Mouse (Mus musculus) layer of hippocampus, postnatal 10 days (tissue): ENCODE results near the gene Lgr6. TPM values are rescaled to one million over a fixed set of nuclear protein-coding genes. Genes with fewer than 3 reads are reported as not detected.

Experiments
- DNase-seq, 2 experiments: peaks; one replicate each; pipeline ENCODE4 v3.0.0; 2021; ENCODE audit warnings: low spot score in 2 of 2
- total RNA-seq, 2 experiments: library from RNA; stranded (reverse); gene quantifications; 2 replicates each; pipeline ENCODE4 v1.2.3; 2021

Lgr6 gene
- total RNA-seq, 2 experiments from 2014 or later: 1.4 to 1.8 TPM

DNA sequence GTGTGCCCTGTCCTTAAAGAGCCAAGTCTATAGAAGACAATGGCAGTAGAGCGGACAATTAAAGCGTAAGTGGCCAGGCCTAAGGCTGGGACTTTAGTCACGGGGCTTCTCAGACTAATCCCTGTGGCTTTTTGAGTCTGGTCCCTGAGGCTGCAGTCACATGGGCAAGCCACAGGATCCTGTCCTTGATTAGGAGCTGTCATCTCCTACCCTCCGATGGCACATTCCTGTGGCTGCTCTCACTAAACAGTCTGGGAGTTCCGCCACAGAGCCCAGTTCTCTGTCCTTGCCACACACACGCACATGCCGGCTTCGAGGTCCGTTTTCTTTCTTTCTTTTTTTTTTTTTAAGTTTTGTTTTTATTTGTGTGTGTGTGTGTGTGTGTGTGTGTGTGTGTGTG lies 21.6 kb downstream of the Lgr6 start:
- DNase-seq: no peak

GRCm38 (mm10) chr1:135082267-135082666 lies 22.8 kb downstream of the Lgr6 start:
- DNase-seq: no peak

- no peak for DNase-seq
Measured at GRCm38 (mm10) chr1:135079021-135079420, 26.1 kb downstream of the Lgr6 start.

DNA sequence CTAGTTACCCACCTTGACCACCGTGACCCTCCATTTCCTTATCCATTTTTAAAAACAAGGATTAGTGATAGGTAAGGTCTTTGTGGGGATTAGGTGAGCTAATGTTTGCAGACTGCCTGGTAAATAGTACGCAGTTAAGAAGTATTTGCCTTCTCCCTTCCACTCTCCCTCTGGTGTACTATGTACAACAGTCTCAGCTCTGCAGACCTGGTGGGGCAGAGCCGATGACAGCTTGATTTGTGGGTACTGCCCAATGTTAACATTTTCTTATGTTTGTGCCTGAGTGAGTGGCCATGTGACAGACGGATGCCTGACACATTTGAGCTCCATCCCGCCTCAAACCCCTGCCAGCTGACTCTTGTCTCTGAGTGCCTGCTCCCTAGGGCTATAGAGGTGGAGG lies 28.6 kb downstream of the Lgr6 start:
- DNase-seq: no peak

GRCm38 (mm10) chr1:135075270-135075669 lies 29.8 kb downstream of the Lgr6 start:
- no peak for DNase-seq

DNA sequence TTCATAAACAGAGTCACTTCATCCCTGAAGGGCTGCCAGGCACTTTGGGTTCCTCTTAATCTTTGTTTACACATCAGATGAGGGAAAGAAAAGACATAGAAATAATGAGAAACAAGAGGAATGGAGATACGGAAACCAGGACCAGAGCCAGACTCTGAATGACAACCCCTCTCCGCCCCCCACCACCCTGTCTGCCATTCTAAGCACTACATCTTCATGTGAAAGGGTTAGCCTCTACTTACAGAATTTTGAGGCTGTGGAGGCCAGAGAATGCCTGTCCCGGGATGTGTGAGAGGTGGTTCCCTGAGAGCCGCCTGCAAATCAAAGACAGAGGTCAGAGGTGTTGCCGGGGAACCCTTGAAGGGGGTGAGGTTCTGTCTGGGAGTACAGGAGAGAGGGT lies 32.4 kb downstream of the Lgr6 start:
- no peak for DNase-seq

DNA sequence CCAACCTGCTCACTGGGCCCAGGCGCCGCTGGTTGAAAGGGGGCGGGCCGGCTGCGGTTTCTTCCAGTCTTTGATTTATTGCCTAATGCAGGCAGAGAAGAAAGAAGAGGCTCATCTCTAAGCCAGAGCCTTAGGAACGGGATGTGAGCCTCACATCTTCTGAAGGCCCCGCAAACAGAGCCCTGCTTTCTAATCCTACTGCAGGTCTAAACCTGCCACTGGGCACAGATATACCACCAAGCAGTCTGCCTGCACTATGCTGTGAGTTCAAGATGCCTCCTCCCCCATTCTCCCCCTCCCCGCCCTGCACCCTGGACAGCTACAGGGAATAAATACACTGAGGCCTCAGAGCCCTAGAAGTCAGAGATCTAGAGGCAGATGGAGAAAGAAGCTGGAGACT lies 35.2 kb downstream of the Lgr6 start:
- no peak for DNase-seq

DNA sequence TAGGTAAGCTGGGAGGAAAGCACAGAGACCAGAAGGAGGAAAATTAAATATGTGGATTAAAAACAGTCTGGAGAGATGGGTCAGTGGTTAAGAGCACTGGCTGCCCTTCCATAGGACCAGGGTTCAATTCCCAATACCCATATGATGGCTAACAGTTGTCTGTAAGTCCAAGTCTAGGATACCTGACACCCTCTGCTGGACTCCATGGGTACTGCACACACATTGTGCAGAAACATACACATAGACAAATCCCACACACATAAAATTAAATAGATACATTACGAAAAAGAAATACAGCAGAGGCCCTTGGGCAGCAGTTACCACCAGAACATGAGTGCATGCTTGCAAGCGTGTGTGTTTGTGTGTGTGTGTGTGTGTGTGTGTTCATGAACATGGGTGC lies 40.6 kb downstream of the Lgr6 start:
- no peak for DNase-seq

GRCm38 (mm10) chr1:135062936-135063335 lies 42.1 kb downstream of the Lgr6 start:
- no peak for DNase-seq

DNA sequence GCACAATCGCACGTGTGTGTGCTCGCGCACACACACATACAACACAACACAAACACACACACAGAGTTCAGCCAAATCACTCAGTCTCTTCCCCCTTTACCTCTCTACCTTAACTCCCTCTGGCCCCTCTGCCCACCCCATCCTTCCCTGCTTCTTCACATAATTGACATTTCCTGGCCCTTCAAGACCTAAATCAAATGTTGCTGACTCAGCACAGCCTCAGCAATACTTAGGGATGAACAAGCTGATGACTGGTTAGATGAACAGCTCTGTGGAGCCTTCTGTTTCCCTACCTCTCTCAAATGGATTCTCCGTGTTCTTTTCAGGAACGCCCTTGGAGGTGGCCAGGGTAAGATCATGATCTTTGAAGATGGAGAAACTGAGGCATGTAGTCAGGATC lies 43.8 kb downstream of the Lgr6 start:
- DNase-seq: no peak

DNA sequence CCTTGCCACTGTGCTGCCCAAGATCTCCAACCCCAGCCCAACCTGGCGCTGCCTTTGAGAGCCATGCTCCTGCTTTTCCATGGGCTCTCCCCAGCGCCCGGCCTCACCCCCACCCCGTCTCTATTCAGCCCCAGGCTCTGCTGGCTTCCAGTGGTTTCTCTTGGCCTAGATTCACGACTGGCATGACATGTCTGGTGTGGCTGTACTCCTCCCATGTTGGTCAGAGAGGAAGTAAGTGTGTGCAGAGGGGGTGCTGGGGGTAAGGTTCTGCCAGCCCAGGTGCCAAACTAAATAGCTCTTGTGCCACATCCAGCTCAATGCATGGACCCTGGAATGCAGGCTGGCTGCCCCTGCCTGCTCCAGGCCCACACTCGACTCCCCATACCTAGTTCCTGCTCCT lies 44.9 kb downstream of the Lgr6 start:
- no peak for DNase-seq

DNA sequence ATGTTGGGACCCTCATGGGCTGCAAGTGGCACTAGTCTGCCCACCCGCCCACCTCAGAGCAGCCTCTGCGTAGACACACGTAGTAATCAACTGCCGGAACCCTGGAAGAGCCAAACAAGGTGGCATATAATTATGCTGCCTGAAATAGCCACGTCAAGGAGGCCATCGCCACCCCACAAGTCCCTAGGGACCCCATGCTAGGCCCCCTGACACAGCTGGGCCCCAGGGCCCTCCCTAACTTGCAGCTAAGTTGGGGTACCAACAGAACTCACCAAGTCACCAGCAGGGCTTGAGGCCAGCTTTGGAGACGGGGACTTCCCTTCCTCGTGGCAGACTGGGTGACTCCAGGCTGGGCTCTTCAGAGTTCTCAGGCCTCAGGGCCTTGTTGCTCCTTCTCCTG lies 48.2 kb downstream of the Lgr6 start:
- DNase-seq: no peak

GRCm38 (mm10) chr1:135054121-135054520 lies 51.0 kb downstream of the Lgr6 start:
- DNase-seq: no peak

DNA sequence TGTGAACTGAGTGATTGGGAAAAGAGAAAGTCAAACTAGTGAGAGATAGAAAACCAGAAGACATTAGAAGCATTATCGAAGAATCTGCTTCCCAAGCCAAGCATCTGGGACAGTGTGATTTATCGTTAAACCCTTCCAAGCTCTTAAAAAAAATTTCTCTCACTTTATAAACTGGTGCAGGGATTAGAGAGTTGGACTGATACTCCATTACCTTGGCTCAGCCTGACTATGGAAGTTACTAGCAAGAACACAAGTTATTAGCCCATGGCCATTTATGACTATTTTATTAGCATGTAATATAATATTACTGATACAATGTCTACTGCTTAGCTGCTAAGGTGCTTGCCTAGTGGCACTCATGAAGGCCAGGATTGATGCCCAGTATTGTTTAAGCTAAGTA lies 60.6 kb downstream of the Lgr6 start:
- DNase-seq: no peak

DNA sequence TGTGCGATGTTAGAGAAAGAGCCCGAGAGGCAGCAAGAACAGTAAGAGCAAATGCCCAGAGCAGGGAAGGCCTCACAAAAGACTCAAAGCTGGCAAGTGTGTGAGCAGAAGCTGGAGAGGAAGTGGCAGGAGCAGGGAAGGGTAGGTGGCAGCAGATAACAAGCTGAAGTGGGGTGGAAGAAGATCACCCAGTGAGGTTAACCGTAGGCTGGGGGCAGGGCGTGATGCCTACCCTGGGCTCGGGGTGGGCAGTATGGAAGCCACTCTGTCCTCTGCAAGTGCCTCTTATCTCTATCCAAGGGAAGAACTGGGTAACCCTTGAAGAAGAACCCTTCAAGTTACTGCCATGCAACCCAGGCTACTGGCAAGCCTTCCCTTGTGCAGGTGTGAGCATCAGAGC lies 68.8 kb downstream of the Lgr6 start:
- no peak for DNase-seq

DNA sequence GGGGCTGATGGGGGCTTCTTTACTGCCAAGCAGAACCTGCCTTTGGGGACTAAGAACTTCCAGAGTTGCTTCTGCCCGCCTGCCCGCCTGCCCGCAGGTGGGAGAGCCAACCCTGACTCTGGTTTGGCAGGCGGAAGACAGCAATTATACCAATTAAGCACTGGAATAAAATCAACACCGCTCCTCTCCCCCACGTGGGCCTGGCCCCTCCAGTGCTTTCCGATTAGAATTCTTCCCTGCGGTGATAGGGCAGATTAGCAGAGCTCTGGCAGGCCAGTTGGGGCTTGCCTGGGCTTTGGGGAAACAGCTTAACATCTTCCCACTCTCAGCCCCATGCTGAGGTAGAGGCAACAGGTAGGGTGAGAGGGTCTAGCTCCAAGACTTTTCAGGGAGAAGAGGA lies 72.4 kb downstream of the Lgr6 start:
- peak; percentile 52 to 56 for DNase-seq

- no peak for DNase-seq
Measured at GRCm38 (mm10) chr1:135030121-135030520, 75.0 kb downstream of the Lgr6 start.

DNA sequence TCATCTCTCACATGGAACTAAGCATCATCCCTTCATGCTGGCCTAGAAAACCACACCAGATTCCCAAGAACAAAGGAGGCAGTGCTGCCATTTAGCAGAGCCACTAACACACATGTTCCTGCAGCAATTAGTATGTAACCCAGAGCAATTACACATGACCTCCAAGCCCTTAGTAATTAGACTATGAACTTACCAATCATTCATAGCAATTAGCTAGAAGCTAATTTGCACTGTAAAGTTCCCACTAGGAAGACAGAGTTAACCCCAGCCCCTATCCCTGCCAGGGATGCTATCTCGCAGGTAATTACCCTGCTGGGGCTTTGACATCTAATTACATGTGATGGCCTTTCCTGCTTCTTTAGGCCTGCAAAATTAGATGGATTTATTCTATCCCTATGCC lies 78.8 kb downstream of the Lgr6 start:
- no peak for DNase-seq

- no peak for DNase-seq
Measured at GRCm38 (mm10) chr1:135023583-135023982, 81.5 kb downstream of the Lgr6 start.

DNA sequence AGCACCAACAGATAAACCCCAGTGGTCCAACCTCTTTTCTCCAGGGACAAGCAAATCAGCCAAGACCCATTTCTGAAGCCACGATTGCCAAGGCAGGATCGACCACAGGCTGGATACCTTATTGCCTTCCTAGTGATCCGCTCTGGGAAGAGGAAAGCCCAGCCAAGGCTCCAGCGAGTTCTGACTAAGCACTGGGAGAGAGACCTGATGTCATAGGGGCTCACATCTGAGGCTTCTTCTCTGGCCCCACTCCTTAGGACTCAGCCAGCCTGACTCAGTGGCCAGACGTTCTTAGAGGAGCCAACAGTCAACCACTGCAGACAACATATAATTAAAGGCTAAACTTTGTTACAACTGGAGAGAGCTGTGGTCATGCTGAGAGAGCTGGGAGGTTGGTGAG lies 83.1 kb downstream of the Lgr6 start:
- DNase-seq: no peak

DNA sequence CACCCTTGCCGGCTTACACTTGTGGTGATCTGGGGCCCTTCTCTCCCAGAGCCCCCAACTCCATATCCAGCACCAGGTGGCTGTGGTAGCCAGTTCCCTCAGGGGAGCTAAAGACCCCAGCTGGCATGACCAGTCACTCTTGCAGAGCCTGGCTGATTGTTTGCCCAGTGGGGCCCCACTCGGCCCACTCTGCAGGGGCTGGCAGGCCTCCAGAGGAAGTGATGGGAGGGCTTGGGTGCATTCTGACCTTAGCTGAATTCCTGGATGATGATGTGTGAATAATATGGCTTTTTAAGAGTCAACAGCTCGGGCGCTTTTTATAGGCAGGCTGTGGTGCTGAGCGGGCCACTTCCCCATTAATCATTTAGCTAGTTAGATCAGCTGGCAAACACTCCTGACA lies 84.1 kb downstream of the Lgr6 start:
- DNase-seq: peak in 1 of 2 experiments; percentile 44

GRCm38 (mm10) chr1:135020281-135020940 lies 84.7 kb downstream of the Lgr6 start:
- no peak for DNase-seq

- peak in 1 of 2 experiments; percentile 39 for DNase-seq
Measured at GRCm38 (mm10) chr1:135019775-135020167, 85.3 kb downstream of the Lgr6 start.
